Mouse (Mus musculus): ENCODE data around the gene Car7. TPM values are rescaled to one million over a fixed set of nuclear protein-coding genes. Genes with fewer than 3 reads are reported as not detected.

Car7 gene
- polyA plus RNA-seq, 1 experiment from 2014 or later, result 1.6 TPM

DNA sequence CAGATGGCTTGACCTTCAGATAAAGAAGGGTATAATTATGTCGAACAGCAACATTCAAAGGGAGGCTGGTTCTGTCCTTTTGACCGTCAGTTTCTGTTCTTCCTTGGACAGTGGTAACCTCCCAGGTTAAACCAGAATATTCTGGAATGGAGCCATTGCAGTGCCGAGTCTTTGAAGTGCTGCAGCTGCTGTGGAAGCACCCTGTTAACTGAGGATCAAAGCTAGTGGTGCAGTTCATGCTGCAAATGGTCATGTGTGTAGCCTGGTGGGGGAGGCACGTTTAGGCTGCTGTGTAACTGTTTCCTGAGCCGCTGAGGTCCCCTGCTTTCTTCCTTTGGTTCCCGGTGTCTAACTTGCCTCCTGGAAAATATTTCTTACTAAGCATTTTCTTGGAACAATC lies 64.0 kb downstream of the Car7 start:
- WGBS, result 73% methylated on average over 6 of the region's 6 CpGs
- H3K9me3 ChIP-seq (replicated peaks), result no peaks in the 10 kb centered on the region
- no peak overlapping the region for H3K27ac ChIP-seq
- no peak for ATAC-seq
- H3K4me1 ChIP-seq, result 0 out of 2 replicates have a peak, but pooled peaks cover 7% of the 10 kb centered on the region
- no peak overlapping the region for H3K4me3 ChIP-seq
- H3K36me3 ChIP-seq (ENCODE audit: poor library complexity, severe bottlenecking), result peaks cover 29% of the 10 kb centered on the region
- H3K9ac ChIP-seq, result no peak overlapping the region
- H3K27me3 ChIP-seq, result peaks cover 11% of the 10 kb centered on the region; the same call in 1 of the 2 replicates
- H3K4me2 ChIP-seq, result no peak overlapping the region

Other genes starting within 250 kb of the Car7 start
- not detected in 2 replicates for gene Cmtm2a, start 241.5 kb upstream of the Car7 start, polyA plus RNA-seq (2015; fragmentation: Nextera tagmentation; extraction: Ambion mirVana)
- not detected in 2 replicates for gene Gm45711, start 224.6 kb upstream of the Car7 start, polyA plus RNA-seq (2015; fragmentation: Nextera tagmentation; extraction: Ambion mirVana)
- not detected in 2 replicates for gene Cmtm1, start 224.5 kb upstream of the Car7 start, polyA plus RNA-seq (2015; fragmentation: Nextera tagmentation; extraction: Ambion mirVana)
- not detected in 2 replicates for gene Gm11020, start 213.1 kb upstream of the Car7 start, polyA plus RNA-seq (2015; fragmentation: Nextera tagmentation; extraction: Ambion mirVana)
- not detected in 2 replicates for gene Cmtm2b, start 212.5 kb upstream of the Car7 start, polyA plus RNA-seq (2015; fragmentation: Nextera tagmentation; extraction: Ambion mirVana)
- gene Cmtm3, start 195.3 kb upstream of the Car7 start, polyA plus RNA-seq (2015; fragmentation: Nextera tagmentation; extraction: Ambion mirVana), result 31.6 and 36.1 TPM in 2 replicates
- gene Cmtm4, start 138.9 kb upstream of the Car7 start, polyA plus RNA-seq (2015; fragmentation: Nextera tagmentation; extraction: Ambion mirVana), result 2.6 TPM in 2 replicates
- 108 and 109 TPM in 2 replicates for gene Dync1li2, start 91.6 kb upstream of the Car7 start, polyA plus RNA-seq (2015; fragmentation: Nextera tagmentation; extraction: Ambion mirVana)
- gene Terb1, start 24.8 kb upstream of the Car7 start, polyA plus RNA-seq (2015; fragmentation: Nextera tagmentation; extraction: Ambion mirVana), result 0.08 and 0.14 TPM in 2 replicates
- gene Nae1, start 52 bp upstream of the Car7 start, polyA plus RNA-seq (2015; fragmentation: Nextera tagmentation; extraction: Ambion mirVana), result 113 and 115 TPM in 2 replicates
- gene Pdp2, start 56.8 kb downstream of the Car7 start, polyA plus RNA-seq (2015; fragmentation: Nextera tagmentation; extraction: Ambion mirVana), result 15.2 and 17.2 TPM in 2 replicates
- not detected in 2 replicates for gene Cdh16, start 89.7 kb downstream of the Car7 start, polyA plus RNA-seq (2015; fragmentation: Nextera tagmentation; extraction: Ambion mirVana)
- gene Rrad, start 96.6 kb downstream of the Car7 start, polyA plus RNA-seq (2015; fragmentation: Nextera tagmentation; extraction: Ambion mirVana), result 1.3 and 2.4 TPM in 2 replicates
- gene Ciao2b, start 107.3 kb downstream of the Car7 start, polyA plus RNA-seq (2015; fragmentation: Nextera tagmentation; extraction: Ambion mirVana), result 140 and 149 TPM in 2 replicates
- not detected in 2 replicates for gene Ces2a, start 199.3 kb downstream of the Car7 start, polyA plus RNA-seq (2015; fragmentation: Nextera tagmentation; extraction: Ambion mirVana)